Mouse (Mus musculus) left cerebral cortex, adult 2 months (tissue): ENCODE measurements around the gene Wdtc1. TPM values are rescaled to one million over a fixed set of nuclear protein-coding genes. Genes with fewer than 3 reads are reported as not detected.

Experiments used
- DNase-seq, 2 experiments: peaks; one replicate each; pipeline ENCODE4 v3.0.0; 2021 to 2022; ENCODE audit warnings: low spot score in 2 of 2, mixed read lengths in 1 of 2; ENCODE audit errors: extremely low spot score in 1 of 2
- H3K27ac ChIP-seq: fragments of 200-600 bp; 2 replicates; pipeline ENCODE4 v1.8.1; 2022
- H3K4me3 ChIP-seq: fragments of 200-600 bp; 2 replicates; pipeline ENCODE4 v1.8.1; 2022
- CTCF ChIP-seq: fragments of 200-600 bp; IDR thresholded peaks from 2 replicates; pipeline ENCODE4 v1.8.1; 2022; ENCODE audit warnings: antibody characterized with exemption, mild to moderate bottlenecking, moderate library complexity
- intact Hi-C: fragments of 180-260 bp; cut with DNase I; formaldehyde crosslinking; loops from one replicate; pipeline ENCODE4 v1.15.1; 2025
- microRNA-seq, 2 experiments: library from miRNA; unstranded; fragments of <30 nt; microRNA quantifications; one replicate each; pipeline ENCODE4 v1.2.0; 2021
- total RNA-seq, 2 experiments: library from RNA; stranded (reverse); gene quantifications; 2 replicates each; pipeline ENCODE4 v1.2.3; 2021

Wdtc1 gene
- total RNA-seq, 2 experiments from 2014 or later: 59.7 to 60.6 TPM

DNA sequence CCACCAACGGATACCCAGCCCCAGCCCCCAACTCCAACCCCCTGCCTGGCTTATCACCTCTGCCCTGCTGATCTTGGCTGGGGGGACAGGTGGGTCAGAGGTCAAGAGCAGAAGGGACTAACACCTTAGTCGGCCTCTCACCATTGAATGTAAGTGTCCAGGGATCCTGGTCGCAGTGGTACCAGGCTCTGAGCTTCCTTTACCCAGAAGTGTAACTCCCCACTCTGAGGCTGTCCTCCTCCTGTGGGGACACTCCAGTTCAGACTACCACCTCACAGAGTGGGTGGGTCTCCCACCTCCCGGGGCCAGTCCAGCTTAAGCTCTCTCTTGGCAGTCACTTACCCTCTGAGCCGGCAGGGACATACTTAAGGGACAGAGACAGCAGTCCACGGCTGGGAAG lies 97.9 kb downstream of the Wdtc1 start:
- H3K27ac ChIP-seq: no peak overlapping the region
- intact Hi-C loops: no loop called here
- H3K4me3 ChIP-seq: no peak overlapping the region

DNA sequence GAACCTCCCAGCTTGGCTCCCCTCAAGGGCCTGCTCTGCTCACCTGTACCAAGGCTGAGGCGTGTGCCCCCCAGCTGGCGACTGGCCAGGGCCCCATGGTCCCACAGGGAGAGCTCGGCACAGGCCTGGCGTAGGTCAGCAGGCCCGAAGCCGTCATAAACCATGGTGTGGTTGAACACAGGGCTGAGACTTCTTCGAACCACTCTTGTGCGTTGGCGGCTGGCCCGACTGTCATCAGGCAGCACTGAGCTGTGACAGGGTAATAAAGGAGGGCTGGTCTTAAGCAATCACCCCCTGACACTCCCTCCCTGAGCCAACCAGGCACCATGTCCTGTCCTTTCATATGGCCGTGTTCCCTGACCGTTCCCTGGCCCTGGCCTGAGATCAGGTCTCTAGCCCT lies 99.9 kb downstream of the Wdtc1 start:
- H3K4me3 ChIP-seq: no peak overlapping the region
- H3K27ac ChIP-seq: no peak overlapping the region
- no peak for TF ChIP-seq CTCF
- no peak for DNase-seq
- intact Hi-C loops: no loop called here

More for the DNA sequence above, 97.9 kb downstream of the Wdtc1 start:
- DNase-seq: no peak
- no peak for TF ChIP-seq CTCF

DNA sequence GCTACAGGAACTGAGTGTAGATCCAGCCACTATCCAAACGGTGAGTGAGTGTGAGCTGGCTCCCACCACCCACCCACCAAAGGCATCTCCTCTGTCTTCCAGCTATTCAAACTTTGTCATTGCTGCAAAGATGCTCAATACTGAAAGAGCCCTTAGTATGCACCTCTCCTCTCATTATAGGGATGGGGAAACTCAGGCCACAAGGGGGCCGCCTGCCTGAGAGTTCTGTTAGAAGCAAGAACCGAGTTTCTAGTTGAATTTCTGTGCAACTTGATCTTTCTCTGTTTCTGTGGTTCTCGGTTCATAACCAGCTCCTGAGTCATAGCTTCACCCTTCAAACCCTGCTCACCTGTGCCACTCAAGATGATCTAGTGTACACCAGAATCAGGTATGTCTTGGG lies 101.2 kb downstream of the Wdtc1 start:
- DNase-seq: no peak
- peak; percentile 38 for TF ChIP-seq CTCF
- no peak overlapping the region for H3K4me3 ChIP-seq
- H3K27ac ChIP-seq: no peak overlapping the region
- intact Hi-C loops: no loop called here

DNA sequence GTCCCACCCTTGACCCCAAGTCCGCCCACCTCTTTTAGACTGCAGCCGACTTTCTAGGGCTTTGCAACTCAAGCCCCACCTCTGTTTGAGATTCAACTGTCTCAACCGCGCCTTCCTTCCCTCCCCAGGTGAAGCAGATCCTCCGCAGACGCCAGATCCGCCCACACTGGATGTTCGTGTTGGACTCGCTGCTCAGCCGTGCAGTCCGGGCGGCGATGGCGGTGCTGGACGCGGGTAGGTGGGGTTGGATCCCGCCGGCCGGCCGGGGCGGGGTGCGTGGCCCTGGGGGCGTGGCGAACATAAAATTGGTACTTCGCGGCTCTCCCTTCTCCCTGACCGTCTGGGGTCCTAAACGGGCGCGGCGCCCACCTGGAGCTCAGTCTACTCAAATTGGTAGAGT lies 102.1 kb downstream of the Wdtc1 start:
- no peak for DNase-seq
- no peak overlapping the region for H3K27ac ChIP-seq
- intact Hi-C loops: loop anchor here (2.0 kb wide), 1 partner anchor 46 kb away; no protein-coding TSS in a partner anchor

DNA sequence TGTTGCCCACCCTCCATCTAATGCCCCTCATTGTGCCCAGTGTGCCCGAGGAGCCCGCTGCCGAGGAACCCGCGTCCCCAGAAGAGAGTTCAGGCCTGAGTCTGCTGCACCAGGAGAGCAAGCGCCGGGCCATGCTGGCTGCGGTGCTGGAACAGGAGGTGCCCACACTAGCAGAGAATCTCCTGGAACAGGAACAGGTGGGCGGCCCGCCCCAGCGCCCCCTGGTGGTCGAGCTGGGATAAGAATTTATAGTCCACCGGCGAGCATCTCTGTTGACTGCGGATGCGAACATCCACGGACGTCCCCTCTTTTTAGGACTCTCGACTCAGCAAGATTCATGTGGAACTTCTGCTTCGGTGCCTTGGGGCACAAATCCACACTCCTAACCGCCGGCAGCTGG lies 102.7 kb downstream of the Wdtc1 start:
- Histone ChIP-seq H3K4me3 (peak overlapping the region; percentile 40), H3K27ac (no peak overlapping the region; the same call in 1 of the 2 replicates)
- intact Hi-C loops: loop anchor here (1.0 to 2.0 kb wide), 2 partner anchors 46 to 240 kb away; no protein-coding TSS in a partner anchor
- peak; percentile 95 for TF ChIP-seq CTCF
- peak; percentile 79 to 88 for DNase-seq

More for the DNA sequence above, 102.1 kb downstream of the Wdtc1 start:
- TF ChIP-seq CTCF: no peak
- peak overlapping the region; percentile 40 for H3K4me3 ChIP-seq

DNA sequence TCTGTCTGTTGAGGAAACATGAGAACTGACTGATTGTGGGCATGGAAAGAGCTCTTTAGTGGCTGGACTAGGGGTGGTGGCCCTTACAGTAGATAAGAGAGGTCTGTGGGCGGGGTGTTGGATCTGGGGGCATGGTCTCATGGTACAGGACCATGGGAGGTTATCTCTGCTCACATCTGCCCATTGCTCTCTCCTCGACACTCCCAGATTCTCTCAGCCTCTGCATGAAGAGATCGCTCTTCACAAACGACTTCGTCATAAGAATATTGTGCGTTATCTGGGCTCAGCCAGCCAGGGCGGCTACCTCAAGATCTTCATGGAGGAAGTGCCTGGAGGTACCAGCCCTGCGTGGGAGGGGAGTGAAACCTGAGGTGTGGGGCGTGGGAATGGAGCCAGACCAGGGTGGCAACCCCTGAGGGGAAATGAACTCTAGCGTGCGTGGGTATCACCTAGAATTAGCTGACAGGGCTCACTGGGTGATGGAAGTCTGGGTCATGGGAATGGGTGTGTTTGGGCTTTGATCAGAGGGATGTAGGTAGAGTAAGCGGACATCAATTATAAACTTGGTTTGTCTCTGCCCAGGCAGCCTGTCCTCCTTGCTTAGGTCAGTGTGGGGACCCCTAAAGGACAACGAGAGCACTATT lies 105.4 kb downstream of the Wdtc1 start:
- TF ChIP-seq CTCF: no peak
- no peak overlapping the region for H3K27ac ChIP-seq
- DNase-seq: no peak
- intact Hi-C loops: no loop called here
- H3K4me3 ChIP-seq: no peak overlapping the region

DNA sequence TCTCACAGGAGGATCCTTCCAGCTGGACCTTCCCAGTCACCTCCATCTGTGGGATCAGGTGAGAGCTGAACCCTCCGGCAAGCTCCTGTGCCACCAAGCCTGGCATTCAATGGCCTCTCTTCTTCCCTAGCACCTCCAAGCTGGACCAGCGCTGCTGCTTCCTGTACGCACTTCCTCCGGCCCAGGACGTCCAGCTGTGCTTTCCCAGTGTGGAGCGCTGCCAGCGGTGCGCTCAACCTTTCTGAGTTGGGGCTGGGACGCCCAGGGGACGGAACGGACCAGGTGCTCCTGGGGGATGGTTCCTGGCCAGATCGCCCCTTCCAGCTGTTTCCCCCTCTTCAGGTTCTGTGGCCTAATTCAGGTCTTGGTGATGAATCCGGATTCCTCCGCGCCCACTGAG lies 106.2 kb downstream of the Wdtc1 start:
- Histone ChIP-seq H3K27ac (no peak overlapping the region), H3K4me3 (no peak overlapping the region)
- TF ChIP-seq CTCF: no peak
- DNase-seq: no peak
- intact Hi-C loops: no loop called here

DNA sequence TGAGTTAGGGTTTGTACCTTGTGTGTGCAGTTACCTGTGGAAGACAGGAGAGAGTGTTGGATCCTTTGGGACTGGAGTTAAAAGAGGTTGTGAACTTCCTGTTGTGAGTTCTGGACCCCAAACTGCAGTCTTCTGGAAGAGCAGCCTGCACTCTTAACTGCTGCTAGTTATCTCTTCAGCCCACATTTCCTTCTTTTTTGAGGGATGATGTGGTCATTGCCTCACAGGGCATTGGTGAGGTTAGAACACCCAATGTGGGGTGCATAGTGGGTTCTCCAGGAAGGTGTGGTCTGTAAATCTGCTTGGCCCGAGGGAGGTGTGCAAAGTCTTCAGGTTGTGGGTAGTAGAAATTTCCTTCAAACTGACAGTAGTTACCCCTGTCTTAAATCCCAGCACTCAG lies 109.0 kb downstream of the Wdtc1 start:
- no peak for TF ChIP-seq CTCF
- Histone ChIP-seq H3K4me3 (no peak overlapping the region), H3K27ac (no peak overlapping the region)

DNA sequence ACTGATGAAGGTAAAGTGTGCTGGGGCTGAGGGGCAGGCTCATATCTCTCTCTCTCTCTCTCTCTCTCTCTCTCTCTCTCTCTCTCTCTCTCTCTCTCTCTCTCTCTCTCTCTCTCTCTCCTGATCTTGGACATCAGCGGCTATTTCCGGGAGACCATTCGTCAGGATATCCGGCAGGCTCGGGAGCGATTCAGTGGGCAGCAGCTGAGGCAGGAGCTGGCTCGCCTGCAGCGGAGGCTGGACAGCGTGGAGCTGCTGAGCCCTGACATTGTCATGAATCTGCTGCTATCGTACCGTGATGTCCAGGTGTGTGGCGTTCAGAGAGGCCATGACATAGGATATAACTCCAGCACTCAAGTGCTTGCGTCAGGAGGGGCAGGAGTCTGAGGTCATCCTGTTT lies 109.7 kb downstream of the Wdtc1 start:
- intact Hi-C loops: no loop called here
- H3K27ac ChIP-seq: no peak overlapping the region
- TF ChIP-seq CTCF: no peak
- no peak for DNase-seq
- no peak overlapping the region for H3K4me3 ChIP-seq

More for the DNA sequence above, 109.0 kb downstream of the Wdtc1 start:
- no peak for DNase-seq
- intact Hi-C loops: no loop called here

DNA sequence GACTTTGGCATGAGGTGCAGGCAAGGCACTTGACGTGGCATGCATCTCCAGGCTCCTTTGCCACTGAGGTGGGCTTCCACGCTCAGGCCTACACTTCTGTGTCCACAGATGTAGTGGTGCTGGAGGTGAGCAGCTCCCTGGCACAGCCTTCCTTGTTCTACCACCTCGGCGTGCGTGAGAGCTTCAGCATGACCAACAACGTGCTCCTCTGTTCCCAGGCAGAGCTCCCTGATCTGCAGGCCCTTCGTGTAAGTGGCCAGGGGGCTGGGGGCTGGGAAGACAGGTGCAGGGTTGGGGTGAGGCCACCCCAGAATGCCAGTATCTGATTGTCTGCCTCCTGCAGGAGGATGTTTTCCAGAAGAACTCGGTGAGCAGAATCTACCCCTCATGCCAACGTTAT lies 110.6 kb downstream of the Wdtc1 start:
- intact Hi-C loops: no loop called here
- TF ChIP-seq CTCF: no peak
- DNase-seq: no peak
- Histone ChIP-seq H3K27ac (no peak overlapping the region), H3K4me3 (no peak overlapping the region)

Small RNA genes within 50 kb of the gene (microRNA-seq; reads per million reads assigned to microRNA genes)
- 2.6 to 7.5 reads per million in 2 experiments for gene Mir5122

Other genes with a start within 250 kb of the Wdtc1 start
- 10 to 100 TPM; 25.7 to 34.3 TPM for gene Wasf2, start 223.0 kb downstream of the Wdtc1 start, total RNA-seq
- gene Cd164l2, start 141.3 kb downstream of the Wdtc1 start, total RNA-seq: 1 to 10 TPM; 7.3 to 7.7 TPM
- 10 to 100 TPM; 12.5 to 15.6 TPM for gene Gpr3, start 140.9 kb downstream of the Wdtc1 start, total RNA-seq
- 10 to 100 TPM in 1 of 2 experiments, 1 to 10 TPM in 1; 5.3 to 10.6 TPM for gene Map3k6, start 112.7 kb downstream of the Wdtc1 start, total RNA-seq
- gene Sytl1, start 90.4 kb downstream of the Wdtc1 start, total RNA-seq: 1 to 10 TPM; 3.0 TPM
- gene Tmem222, start 75.7 kb downstream of the Wdtc1 start, total RNA-seq: 10 to 100 TPM; 87.3 to 91.2 TPM
- gene Slc9a1, start 16.2 kb upstream of the Wdtc1 start, total RNA-seq: 10 to 100 TPM; 49.8 to 53.0 TPM
- not detected for gene Tent5b, start 126.7 kb upstream of the Wdtc1 start, total RNA-seq
- gene Trnp1, start 145.1 kb upstream of the Wdtc1 start, total RNA-seq: 100 to 1,000 TPM; 156 to 160 TPM
- gene Kdf1, start 165.5 kb upstream of the Wdtc1 start, total RNA-seq: under 1 TPM in 1 of 2 experiments, not detected in 1; 0.28 TPM
- gene Nudc, start 192.5 kb upstream of the Wdtc1 start, total RNA-seq: 100 to 1,000 TPM; 143 to 156 TPM
- not detected for gene Nr0b2, start 199.9 kb upstream of the Wdtc1 start, total RNA-seq
- 1 to 10 TPM; 8.5 to 8.7 TPM for gene Gpatch3, start 221.3 kb upstream of the Wdtc1 start, total RNA-seq
- gene Gpn2, start 230.9 kb upstream of the Wdtc1 start, total RNA-seq: 10 to 100 TPM in 1 of 2 experiments, 1 to 10 TPM in 1; 9.4 to 12.3 TPM
- 1 to 10 TPM; 1.7 to 2.6 TPM for gene Sfn, start 248.7 kb upstream of the Wdtc1 start, total RNA-seq